In the genomic region with DNA sequence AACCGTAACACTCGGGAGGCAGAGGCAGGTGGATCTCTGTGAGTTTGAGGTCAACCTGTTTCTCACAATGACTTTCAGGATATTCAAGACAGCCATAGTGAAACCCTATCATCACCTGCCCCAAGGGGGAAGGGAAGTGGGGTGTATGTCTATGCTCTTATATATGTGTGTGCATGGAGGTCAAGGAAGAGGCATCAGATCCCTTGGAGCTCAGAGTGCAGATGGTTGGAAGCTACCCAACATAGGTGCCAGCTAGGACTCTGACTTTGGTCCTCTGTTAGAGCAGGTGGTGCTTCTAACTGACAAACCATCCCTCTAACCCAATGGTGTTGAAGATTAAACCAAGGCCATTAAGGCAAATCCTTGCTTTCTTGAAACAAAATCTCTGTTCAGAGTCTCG, we compare ENCODE assay signal across 18 mouse cellular contexts. TPM values are rescaled to one million over a fixed set of nuclear protein-coding genes. Genes with fewer than 3 reads are reported as not detected.
DNase-seq lines count a peak whose midpoint lies in the region; ATAC-seq and TF ChIP-seq lines count a peak whose summit lies in the region.
"Had no signal": no experiment of that assay in that cellular context is flagged by ENCODE, and none has a peak within 500 bp of the region (broad histone marks: within the 10 kb centered on the region; RNA-seq: fewer than 3 reads in every experiment).

No protein-coding gene starts in this region.

- 67% methylated on average over 3 of the region's 3 CpGs for WGBS in heart, adult 2 months
- WGBS in heart, embryonic 10.5 days, result 88% methylated on average over 3 of the region's 3 CpGs
- 88% methylated on average over 3 of the region's 3 CpGs for WGBS in kidney, embryonic 15.5 days

- peaks cover 7% of the 10 kb centered on the region for H3K4me1 ChIP-seq in heart, adult 2 months (ENCODE audit: control insufficient read depth, insufficient read depth, low read length)
- H3K4me1 ChIP-seq in heart, embryonic 10.5 days, result 0 out of 2 replicates have a peak, but pooled peaks cover 4% of the 10 kb centered on the region
- no peaks in the 10 kb centered on the region for H3K4me1 ChIP-seq in kidney, embryonic 15.5 days
- H3K4me1 ChIP-seq: embryonic facial prominence, embryonic 10.5 days; embryonic facial prominence, embryonic 12.5 days; forebrain, embryonic 15.5 days had no signal

- intact Hi-C loops in heart, adult 2 months (cut with DNase I), result no loop called here
- intact Hi-C loops in left cerebral cortex, postnatal 4 days (cut with DNase I), result no loop called here

- no peaks in the 10 kb centered on the region; the same call in 1 of the 2 replicates for H3K79me2 ChIP-seq in heart, adult 2 months (replicated peaks; ENCODE audit: control insufficient read depth, insufficient read depth, low read length)

- H3K4me2 ChIP-seq in kidney, embryonic 15.5 days, result no peak overlapping the region
- H3K4me2 ChIP-seq: embryonic facial prominence, embryonic 12.5 days; forebrain, embryonic 13.5 days; forebrain, embryonic 15.5 days had no signal

- peak; percentile 76; the same call in 1 of the 2 replicates for TF ChIP-seq EP300 in heart, adult 2 months (IDR thresholded peaks at IDR 0.05; ENCODE audit: insufficient read depth, low read depth, low read length)

- TF ChIP-seq CTCF in heart, adult 2 months (IDR thresholded peaks at IDR 0.05), result no peak

- no peak for DNase-seq in heart, adult 2 months
- no peak for DNase-seq in heart, embryonic 10.5 days (ENCODE audit: low spot score)
- DNase-seq in kidney, adult 11 months, result peak; percentile 28
- DNase-seq in kidney, adult 9 months, result peak; percentile 58
- DNase-seq in kidney, postnatal 10 days, result no peak
- peak; percentile 52 for DNase-seq in brain, adult 2 months (ENCODE audit: low read depth, low spot score)
- no peak for DNase-seq in left cerebral cortex, postnatal 4 days
- DNase-seq: adrenal gland, adult 2 months; adrenal gland, postnatal 10 days; adrenal gland, postnatal 25 days; cerebellum, adult 11-12 months; cerebellum, adult 9-10 months; cerebellum, postnatal 10 days had no signal

- H3K27ac ChIP-seq in heart, adult 2 months, result no peak overlapping the region
- no peak overlapping the region for H3K27ac ChIP-seq in heart, embryonic 10.5 days
- H3K27ac ChIP-seq in kidney, embryonic 15.5 days, result no peak overlapping the region
- H3K27ac ChIP-seq: embryonic facial prominence, embryonic 10.5 days; embryonic facial prominence, embryonic 12.5 days; forebrain, embryonic 13.5 days; forebrain, embryonic 15.5 days had no signal

- ATAC-seq in kidney, embryonic 15.5 days (replicated peaks; ENCODE audit: low FRiP score), result no peak
- ATAC-seq: forebrain, embryonic 13.5 days; forebrain, embryonic 15.5 days had no signal

- no peak overlapping the region for H3K9ac ChIP-seq in heart, adult 2 months (ENCODE audit: low read depth, low read length)
- H3K9ac ChIP-seq in kidney, embryonic 15.5 days, result no peak overlapping the region
- H3K9ac ChIP-seq: embryonic facial prominence, embryonic 12.5 days; forebrain, embryonic 13.5 days; forebrain, embryonic 15.5 days had no signal

- H3K4me3 ChIP-seq in heart, adult 2 months, result no peak overlapping the region
- no peak overlapping the region for H3K4me3 ChIP-seq in heart, embryonic 10.5 days
- no peak overlapping the region for H3K4me3 ChIP-seq in kidney, embryonic 15.5 days (replicated peaks)
- H3K4me3 ChIP-seq: embryonic facial prominence, embryonic 10.5 days; embryonic facial prominence, embryonic 12.5 days; forebrain, embryonic 13.5 days; forebrain, embryonic 15.5 days had no signal

- TF ChIP-seq POLR2A in heart, adult 2 months (IDR thresholded peaks at IDR 0.05; ENCODE audit: insufficient read depth, low read depth, low read length), result peak; percentile 56; the same call in 1 of the 2 replicates

- H3K36me3 ChIP-seq in heart, adult 2 months (ENCODE audit: control insufficient read depth, insufficient read depth, low read length), result peaks cover 76% of the 10 kb centered on the region
- peaks cover 88% of the 10 kb centered on the region for H3K36me3 ChIP-seq in heart, embryonic 10.5 days
- peaks cover 93% of the 10 kb centered on the region for H3K36me3 ChIP-seq in kidney, embryonic 15.5 days

- H3K27me3 ChIP-seq in heart, adult 2 months (ENCODE audit: control insufficient read depth, insufficient read depth, low read length), result no peaks in the 10 kb centered on the region
- no peaks in the 10 kb centered on the region for H3K27me3 ChIP-seq in heart, embryonic 10.5 days (ENCODE audit: insufficient read depth, poor library complexity, severe bottlenecking)
- no peaks in the 10 kb centered on the region for H3K27me3 ChIP-seq in kidney, embryonic 15.5 days
- H3K27me3 ChIP-seq: embryonic facial prominence, embryonic 12.5 days; forebrain, embryonic 13.5 days; forebrain, embryonic 15.5 days had no signal

- H3K9me3 ChIP-seq in heart, embryonic 10.5 days, result no peaks in the 10 kb centered on the region
- no peaks in the 10 kb centered on the region for H3K9me3 ChIP-seq in kidney, embryonic 15.5 days (replicated peaks)
- H3K9me3 ChIP-seq: embryonic facial prominence, embryonic 10.5 days; embryonic facial prominence, embryonic 12.5 days; forebrain, embryonic 13.5 days; forebrain, embryonic 15.5 days had no signal

RNA-seq across cellular contexts. Expression of gene Atp2a2, which starts 24.5 kb away (rescaled TPM):
- total RNA-seq in heart, adult 2 months (2021), result over 10,000 TPM; 11,796 to 13,259 TPM
- polyA plus RNA-seq in heart, adult 2 months (2012; rRNA removed), result 3,546 and 6,285 TPM in 2 replicates
- polyA plus RNA-seq in heart, embryonic 10.5 days (2016; fragmentation: Nextera tagmentation; extraction: Ambion mirVana), result 205 and 235 TPM in 2 replicates
- polyA plus RNA-seq in kidney, embryonic 15.5 days (2015; fragmentation: Nextera tagmentation; extraction: Ambion mirVana), result 37.3 and 37.8 TPM in 2 replicates
- total RNA-seq in left cerebral cortex, postnatal 4 days (2021), result 100 to 1,000 TPM; 385 to 392 TPM

RNA-seq across cellular contexts. Expression of gene Anapc7, which starts 56.0 kb away (rescaled TPM):
- 10 to 100 TPM; 25.9 to 27.1 TPM for total RNA-seq in heart, adult 2 months (2021)
- polyA plus RNA-seq in heart, adult 2 months (2012; rRNA removed), result 23.2 and 25.4 TPM in 2 replicates
- 41.4 and 44.2 TPM in 2 replicates for polyA plus RNA-seq in heart, embryonic 10.5 days (2016; fragmentation: Nextera tagmentation; extraction: Ambion mirVana)
- polyA plus RNA-seq in kidney, embryonic 15.5 days (2015; fragmentation: Nextera tagmentation; extraction: Ambion mirVana), result 44.4 and 46.9 TPM in 2 replicates
- total RNA-seq in left cerebral cortex, postnatal 4 days (2021), result 10 to 100 TPM; 41.7 to 45.4 TPM

Comparison
In these comparisons a context has a peak if more than half of its experiments do, and no peak if none do; other contexts are left out.
1. DNase-seq: peak in kidney, adult 11 months (single experiment), kidney, adult 9 months (single experiment) and brain, adult 2 months (single experiment); none in heart, adult 2 months (0 of 2), heart, embryonic 10.5 days (single experiment), kidney, postnatal 10 days (single experiment) and left cerebral cortex, postnatal 4 days (single experiment).
2. RNA of gene Atp2a2, which starts 24.5 kb away (polyA plus RNA-seq): 3,546 to 6,285 TPM in heart, adult 2 months; 205 to 235 TPM in heart, embryonic 10.5 days and 37.3 to 37.8 TPM in kidney, embryonic 15.5 days; every median in the first group is over 10 times any median in the second.